Mouse (Mus musculus) adrenal gland, postnatal 25 days (tissue): ENCODE measurements around the gene Setd5. TPM values are rescaled to one million over a fixed set of nuclear protein-coding genes. Genes with fewer than 3 reads are reported as not detected.

Experiments used
- DNase-seq: peaks from one replicate; pipeline ENCODE4 v3.0.0; 2021; ENCODE audit warnings: mixed read lengths
- total RNA-seq: library from RNA; stranded (reverse); gene quantifications from 2 replicates; pipeline ENCODE4 v1.2.3, GENCODE M21; 2021

Gene Setd5
- total RNA-seq, 1 experiment from 2014 or later = 128 TPM

DNA sequence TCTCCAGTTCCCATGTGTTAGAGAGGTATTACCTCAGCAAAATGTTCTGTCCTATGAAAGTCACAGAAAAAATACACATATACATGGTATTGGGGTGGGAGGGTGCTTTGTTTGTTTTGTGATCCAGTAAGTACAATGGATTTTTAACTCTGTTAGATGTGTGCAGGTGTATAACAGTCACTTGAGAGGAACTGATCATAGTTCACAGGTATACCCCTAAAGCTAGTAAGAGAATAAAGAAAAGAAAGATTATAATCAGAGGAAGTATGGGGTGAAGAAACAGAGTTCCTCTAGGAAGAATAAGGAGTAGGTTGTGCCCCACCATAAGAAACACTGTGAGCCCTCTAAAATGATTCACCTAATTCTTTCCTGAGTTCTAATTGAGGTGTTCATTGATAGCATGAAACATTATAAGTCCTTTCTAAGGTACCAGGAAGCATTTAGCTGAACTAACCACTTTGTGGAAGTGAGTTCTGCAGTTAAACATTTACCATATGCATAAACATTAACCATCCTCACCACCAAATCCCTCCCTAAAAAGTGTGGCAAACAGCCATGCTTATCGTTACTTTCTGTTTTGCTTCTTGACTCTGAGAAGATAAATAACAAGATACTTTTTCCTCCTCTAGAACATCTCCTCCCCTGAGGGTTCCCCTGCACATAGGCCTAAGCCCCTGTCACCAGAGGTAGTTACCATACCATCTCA lies 64.4 kb downstream of the Setd5 start:
- no peak for DNase-seq

DNA sequence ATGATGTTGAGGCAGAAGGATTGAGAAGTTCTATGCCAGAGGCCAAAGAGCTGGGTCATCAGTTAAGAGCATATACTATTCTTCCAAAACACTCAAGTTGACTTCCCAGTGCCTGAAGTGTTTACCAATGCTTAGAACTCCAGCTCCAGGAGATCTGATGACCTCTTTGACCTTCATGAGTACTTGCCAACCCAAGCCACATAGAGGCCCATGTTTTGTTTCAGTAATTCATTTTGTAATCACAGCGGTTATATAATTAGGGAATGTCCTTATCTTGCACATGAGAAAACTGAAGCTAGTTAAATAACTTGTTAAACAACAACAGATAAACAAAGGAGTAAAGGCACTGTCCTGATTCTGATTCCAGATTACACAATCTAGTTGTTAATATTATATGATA lies 67.6 kb downstream of the Setd5 start:
- DNase-seq = no peak

- no peak for DNase-seq
Measured at GRCm38 (mm10) chr6:113145249-113145648, 68.1 kb downstream of the Setd5 start.

DNA sequence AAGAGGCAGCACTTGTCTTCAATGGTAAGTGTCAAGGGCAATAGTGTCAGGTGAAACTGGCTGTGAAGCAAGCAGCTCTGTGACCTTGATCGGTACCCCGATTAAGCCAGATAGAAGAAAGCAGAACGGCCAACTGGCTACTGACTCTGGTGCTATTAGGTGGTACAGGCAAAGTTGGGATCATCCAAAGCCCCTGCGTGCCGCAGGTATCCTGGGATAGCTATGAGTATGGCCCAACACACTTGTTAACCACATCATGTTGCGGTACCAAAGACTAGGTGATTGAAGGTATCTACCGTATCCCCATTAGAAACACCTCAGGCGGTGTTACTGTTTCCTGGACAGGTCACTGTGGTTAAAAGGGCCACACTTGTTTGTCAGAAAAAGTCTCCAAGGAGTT lies 76.9 kb downstream of the Setd5 start:
- no peak for DNase-seq

- no peak for DNase-seq
Measured at GRCm38 (mm10) chr6:113154886-113155285, 77.7 kb downstream of the Setd5 start.

DNA sequence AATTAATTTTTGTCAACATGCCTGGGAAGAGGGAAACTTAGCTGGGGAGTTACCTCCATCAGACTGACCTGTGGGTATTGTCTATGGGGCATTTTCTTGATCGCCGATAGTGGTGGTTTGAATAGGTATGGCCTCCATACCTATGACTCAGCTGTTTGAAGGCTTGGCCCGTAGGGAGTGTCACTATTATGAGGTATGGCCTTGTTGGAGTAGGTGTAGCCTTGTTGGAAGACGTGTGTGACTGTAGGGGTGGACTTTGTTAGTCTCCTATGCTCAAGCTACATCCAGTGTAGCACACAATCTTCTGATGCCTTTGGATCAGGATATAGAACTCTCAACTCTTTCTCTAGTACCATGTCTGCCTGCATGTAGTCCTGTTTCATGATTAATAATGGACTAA lies 78.9 kb downstream of the Setd5 start:
- no peak for DNase-seq

DNA sequence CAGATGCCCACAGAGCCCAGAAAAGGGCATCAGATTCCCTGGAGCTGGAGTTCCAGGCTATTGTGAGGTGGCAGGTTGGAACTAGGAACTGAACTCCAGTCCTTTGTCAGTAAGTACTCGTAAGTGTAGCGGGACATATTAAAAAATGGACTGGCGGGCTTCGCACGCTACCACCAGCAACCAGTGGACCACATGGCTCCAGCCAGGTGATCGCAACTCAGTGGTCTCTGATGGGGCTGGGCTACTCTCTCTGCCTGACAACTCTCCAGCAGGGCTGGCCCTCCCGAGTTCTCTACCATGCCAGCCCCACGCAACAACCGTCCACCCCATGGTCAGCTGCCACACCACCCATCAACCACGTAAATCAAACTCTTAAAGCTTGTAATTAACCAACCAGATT lies 82.9 kb downstream of the Setd5 start:
- no peak for DNase-seq

DNA sequence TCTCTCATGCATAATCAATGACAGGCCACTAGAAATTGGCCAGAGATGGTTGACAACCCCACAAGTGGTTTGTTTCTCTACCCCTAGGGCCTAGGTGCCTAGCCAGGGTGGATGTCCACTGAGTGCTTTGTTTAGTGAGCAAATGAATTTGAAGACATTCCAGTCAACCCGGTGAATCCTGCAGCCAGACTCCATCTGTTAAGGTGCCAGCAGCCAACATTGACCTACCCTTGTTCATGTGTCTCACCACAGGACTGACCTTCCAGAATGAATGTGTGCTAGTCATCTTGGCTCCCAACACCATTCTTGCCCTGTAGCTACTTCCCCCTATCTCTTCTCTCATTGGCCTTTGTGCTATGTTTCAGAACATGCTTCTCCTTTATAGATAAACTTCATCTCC lies 84.8 kb downstream of the Setd5 start:
- no peak for DNase-seq

DNA sequence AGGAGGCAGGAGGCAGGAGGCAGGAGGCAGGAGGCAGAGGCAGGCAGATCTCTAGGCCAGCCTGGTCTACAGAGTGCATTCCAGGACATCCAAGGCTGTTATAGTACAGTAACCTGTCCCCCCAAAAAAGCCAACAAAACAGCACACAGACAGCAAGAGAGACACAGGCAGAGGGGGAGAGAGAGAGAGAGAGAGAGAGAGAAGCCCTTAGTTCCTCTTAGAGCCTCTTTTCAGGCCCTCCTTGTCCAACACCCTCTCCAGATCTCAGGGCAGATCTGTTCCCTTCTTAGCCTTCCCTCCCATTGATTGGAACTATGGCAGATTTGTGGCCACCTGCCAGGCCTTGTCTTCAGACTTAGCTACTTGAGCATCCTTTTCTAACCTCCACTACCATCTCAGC lies 86.3 kb downstream of the Setd5 start:
- no peak for DNase-seq

GRCm38 (mm10) chr6:113166661-113167251 lies 89.6 kb downstream of the Setd5 start:
- peak; percentile 84 for DNase-seq

DNA sequence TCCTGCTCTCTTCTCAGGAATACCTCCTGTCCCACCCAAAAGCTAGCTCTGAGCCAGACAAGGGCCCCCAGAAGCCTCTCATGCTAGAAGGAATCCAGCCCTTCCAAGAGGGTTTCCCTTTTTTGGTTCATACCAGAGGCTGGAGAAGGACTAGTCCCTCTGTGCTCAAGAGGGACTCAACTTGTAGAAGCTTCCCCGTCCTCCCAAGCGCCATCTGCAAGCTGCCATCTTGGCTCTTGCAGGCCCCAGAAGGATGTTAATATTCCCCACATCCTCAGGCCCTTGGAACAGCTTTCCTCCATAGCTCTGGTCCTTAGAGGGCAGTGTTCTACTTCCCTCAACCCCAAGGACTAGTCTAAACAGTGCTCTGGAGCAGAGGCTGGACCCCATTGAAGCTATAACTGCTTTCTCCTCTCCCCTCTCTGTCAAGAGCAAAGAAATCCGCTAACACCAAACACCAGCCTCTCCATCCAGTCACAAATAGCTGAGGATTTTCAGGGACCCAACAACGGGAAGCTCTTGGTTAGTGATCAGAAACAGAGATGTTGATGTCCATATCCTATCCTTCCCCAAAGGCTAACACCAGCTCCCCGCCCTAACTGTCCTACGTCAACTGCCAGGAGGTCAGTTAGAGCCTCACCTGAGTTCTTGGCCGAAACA lies 91.3 kb downstream of the Setd5 start:
- DNase-seq = no peak

GRCm38 (mm10) chr6:113169852-113170251 lies 92.7 kb downstream of the Setd5 start:
- no peak for DNase-seq

DNA sequence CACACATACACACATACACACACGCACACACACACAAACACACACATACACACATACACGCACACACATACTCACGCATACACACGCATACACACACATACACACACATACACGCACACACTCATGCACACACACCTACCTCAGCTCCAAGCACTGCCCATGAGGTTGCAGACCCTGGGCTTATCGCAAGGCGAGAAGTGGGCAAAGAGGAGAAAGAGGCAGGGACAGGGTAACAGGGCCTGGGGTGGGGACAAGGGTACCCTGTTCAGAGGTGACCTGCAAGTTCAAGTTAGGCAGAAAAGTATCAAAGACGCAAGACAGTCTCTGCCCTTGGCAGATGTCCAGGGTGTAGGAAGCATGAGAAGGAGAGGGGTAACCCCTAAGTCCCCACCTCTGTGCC lies 93.5 kb downstream of the Setd5 start:
- DNase-seq = no peak

DNA sequence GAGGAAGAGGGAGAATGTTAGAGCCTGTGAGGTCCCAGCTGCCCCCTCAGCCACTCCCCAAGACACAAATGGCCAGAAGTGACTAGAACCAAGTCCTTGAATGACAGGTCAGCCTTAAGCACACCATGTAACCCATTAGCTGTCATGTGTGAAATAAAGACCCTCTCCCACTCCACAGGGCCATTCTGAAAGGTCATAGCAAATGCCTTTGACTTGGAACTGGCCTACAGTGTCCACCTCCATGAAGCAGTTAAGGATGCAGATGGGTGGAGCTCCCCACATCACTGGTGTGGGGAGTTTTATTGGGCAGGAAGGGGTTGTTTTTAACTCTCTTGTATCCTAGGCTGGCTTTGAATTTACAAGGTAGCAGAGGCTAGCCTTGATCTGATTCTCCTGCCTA lies 94.8 kb downstream of the Setd5 start:
- no peak for DNase-seq

- DNase-seq = peak; percentile 68
Measured at GRCm38 (mm10) chr6:113172568-113172967, 95.4 kb downstream of the Setd5 start.

GRCm38 (mm10) chr6:113175469-113175868 lies 98.3 kb downstream of the Setd5 start:
- no peak for DNase-seq

DNA sequence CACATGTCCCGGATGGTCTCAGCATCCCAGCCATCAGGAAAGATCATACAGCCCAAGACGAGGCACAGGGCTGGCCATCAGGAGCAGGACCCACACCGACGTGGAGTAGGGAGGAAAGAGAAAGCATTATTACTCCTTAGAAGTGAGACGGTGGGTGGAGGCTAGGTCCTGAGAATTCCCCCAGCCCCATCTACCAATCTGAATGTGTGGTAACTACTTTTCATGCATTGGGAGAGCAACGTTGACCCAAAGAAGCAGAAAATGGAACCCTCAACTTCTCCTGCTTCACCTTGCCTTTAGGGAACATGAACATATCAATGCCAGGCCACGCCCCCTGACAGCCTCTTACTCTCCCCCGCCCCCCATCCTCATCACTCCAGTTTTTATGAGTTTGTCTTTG lies 99.4 kb downstream of the Setd5 start:
- DNase-seq = no peak

DNA sequence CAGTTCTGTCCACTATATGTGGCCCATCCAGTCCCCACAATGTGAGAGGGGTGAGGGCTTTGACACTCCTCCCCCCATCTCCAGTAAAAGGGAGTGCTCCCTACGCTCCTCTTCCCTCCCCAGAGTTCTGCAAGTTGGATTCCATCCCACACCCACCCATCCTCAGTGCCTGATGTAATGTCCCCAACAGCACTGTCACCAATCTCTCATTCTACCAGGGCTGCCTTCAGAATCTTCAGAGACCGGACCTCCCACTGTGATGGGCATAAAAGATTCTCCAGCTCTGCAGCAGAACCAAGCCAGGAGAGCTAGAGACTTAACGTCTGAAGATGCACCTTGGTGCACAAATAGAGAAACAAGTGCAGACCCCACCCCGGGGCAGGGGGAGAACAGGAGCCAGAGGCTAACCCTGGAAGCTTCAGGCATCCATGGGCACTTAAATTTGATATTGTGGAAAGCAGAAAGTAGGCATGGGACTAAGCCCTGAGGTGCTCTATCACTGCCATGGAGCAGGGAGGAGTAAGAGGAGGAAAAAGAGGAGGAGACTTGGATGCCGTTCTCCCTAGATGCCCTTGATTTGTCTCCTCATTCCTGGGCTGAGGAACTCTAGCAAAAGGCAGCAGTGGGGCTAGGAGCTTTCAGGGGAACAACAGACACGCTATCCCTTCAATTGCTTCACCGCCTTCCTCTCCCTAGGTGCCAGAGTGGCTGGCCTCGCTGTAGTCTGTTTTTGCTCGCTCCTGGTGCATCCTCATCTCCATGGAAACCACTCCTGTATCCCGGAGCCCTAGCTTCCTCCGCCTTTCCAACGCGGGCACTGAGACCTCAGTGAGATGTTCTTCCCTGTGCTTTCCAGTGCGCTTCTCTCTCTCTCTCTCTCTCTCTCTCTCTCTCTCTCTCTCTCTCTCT lies 101.4 kb downstream of the Setd5 start:
- no peak for DNase-seq

GRCm38 (mm10) chr6:113179195-113179733 lies 102.1 kb downstream of the Setd5 start:
- no peak for DNase-seq

DNA sequence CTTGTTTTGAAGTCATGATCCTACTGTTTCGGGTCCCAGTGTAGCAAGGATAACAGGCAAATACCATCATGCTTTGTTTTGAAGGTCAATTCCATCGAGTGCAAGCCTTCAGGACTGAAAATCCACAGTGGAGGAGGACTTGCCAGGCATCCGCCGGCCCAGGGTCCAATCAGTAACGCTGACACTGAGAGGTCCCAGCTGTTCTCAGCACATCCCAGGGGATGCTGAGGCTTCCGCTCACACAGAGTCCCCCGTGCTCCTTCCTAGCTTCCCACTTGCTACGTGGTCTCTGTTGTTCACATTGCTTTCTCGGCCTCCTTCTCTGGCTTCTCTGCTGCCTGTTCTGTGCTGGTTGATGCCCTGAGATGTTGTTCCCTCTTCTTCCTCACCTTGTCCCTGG lies 107.0 kb downstream of the Setd5 start:
- no peak for DNase-seq

DNA sequence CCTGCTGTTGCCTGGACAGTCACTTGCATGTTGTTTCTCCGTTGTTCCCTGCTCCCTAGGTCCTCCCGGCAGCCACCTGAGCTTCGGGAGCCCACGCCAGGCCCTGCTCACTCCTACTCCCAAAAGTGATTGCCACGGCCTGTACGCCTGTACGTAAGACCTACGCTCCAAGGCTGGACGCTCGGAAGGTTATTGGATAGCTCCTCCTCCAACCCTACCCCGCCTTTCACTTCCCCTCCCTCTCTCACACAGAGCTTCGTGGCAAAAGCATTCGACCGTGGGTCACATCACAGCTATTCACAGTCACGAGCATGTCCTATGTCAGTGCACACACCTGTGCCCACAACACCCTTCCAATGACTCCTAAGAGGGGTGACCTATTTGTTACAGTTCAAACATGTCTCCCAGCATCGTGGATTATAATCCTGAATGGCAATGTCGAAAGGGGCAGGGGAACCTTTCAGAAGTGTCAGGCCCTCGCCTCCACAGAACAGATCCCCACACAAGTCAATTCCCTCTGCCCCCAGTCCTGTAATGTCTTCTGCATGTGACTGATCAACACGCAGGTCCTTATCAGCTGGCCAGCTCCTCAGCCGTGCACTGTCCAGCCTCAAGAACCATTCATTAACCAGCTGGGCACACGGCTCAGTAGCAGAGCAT lies 107.8 kb downstream of the Setd5 start:
- DNase-seq = no peak
